Mouse (Mus musculus): Measurements from ENCODE around the gene Olfr1208.

Olfr1208 gene

GRCm38 (mm10) chr2:88902211-88902610, at the start of gene Olfr1208:
Olfr1208 (minus strand) TSS chr2:88902311.
- no peak for DNase-seq

- no peak for DNase-seq
Observed at GRCm38 (mm10) chr2:88938011-88938410, 35.9 kb upstream of the Olfr1208 start, which contains the start of gene Olfr1211. Olfr1211 (minus strand) TSS chr2:88938111.

GRCm38 (mm10) chr2:88915057-88915456, 12.9 kb upstream of the Olfr1208 start, which contains the start of gene Olfr1209:
Olfr1209 (minus strand) TSS chr2:88915157.
- no peak for DNase-seq

GRCm38 (mm10) chr2:88862931-88863330, 39.2 kb downstream of the Olfr1208 start, which contains the start of gene Olfr1206:
Olfr1206 (plus strand) TSS chr2:88863231.
- DNase-seq: no peak

GRCm38 (mm10) chr2:88848992-88849391, 53.1 kb downstream of the Olfr1208 start, which contains the start of gene Olfr1204:
Olfr1204 (plus strand) TSS chr2:88849292.
- no peak for DNase-seq
